In the genomic region with DNA sequence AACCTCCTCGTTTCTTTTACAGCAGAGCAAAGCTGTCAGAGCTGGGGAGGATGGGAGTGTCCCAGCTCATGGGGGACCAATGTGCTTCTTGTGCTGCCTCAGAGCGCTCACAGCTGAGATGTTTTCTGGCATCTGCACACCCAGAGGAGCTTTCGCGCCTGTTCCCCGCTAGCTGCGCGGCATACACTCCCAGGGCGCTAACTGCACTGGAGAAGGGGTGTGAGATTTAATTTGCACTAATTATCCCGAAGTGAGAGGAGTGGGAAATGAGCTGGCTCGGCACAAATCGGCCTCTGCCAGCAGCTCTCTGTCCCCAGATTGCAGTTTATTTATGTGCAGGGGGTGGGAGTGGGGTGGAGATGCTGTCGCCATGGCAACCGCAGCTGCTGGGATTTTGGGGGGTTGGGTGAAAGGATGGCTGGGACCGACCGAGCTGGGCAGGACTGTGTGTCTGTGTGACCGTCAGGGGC, we compare ENCODE assay signal across 9 mouse cellular contexts. TPM values are rescaled to one million over a fixed set of nuclear protein-coding genes. Genes with fewer than 3 reads are reported as not detected.
A peak's percentile ranks its signal among the peaks of the same experiment; 100 is the strongest.
DNase-seq lines count a peak whose midpoint lies in the region; ATAC-seq lines count a peak whose summit lies in the region.
"Had no signal": no experiment of that assay in that cellular context is flagged by ENCODE, and none has a peak within 500 bp of the region (broad histone marks: within the 10 kb centered on the region; RNA-seq: fewer than 3 reads in every experiment).

No protein-coding gene starts in this region.

- 0 out of 2 replicates have a peak, but pooled peaks cover 2% of the 10 kb centered on the region for H3K4me1 ChIP-seq in embryonic facial prominence, embryonic 11.5 days (ENCODE audit: control insufficient read depth, insufficient read depth, low read length)
- peaks cover 3% of the 10 kb centered on the region for H3K4me1 ChIP-seq in heart, embryonic 12.5 days (replicated peaks)
- H3K4me1 ChIP-seq in midbrain, embryonic 16.5 days (ENCODE audit: control insufficient read depth, insufficient read depth, low read length), result peaks cover 21% of the 10 kb centered on the region

- peaks cover 6% of the 10 kb centered on the region for H3K27me3 ChIP-seq in embryonic facial prominence, embryonic 11.5 days (ENCODE audit: control insufficient read depth, insufficient read depth, low read length)
- peaks cover 63% of the 10 kb centered on the region for H3K27me3 ChIP-seq in heart, embryonic 12.5 days (replicated peaks)
- H3K27me3 ChIP-seq in midbrain, embryonic 16.5 days (ENCODE audit: control insufficient read depth, insufficient read depth, low read depth, low read length), result no peaks in the 10 kb centered on the region

- peak; percentile 87 for DNase-seq in brain, embryonic 18.5 days (ENCODE audit: low read depth, low spot score)
- DNase-seq in embryonic facial prominence, embryonic 11.5 days (ENCODE audit: low spot score), result peak; percentile 34
- DNase-seq in layer of hippocampus, postnatal 14 days (ENCODE audit: low spot score in 2 of 2), result peak; percentile 77 to 88
- DNase-seq in cerebellum, adult 9-11 months, result no peak
- DNase-seq in liver, result no peak

- H3K27ac ChIP-seq in embryonic facial prominence, embryonic 11.5 days (replicated peaks; ENCODE audit: low read depth, low read length), result no peak overlapping the region
- no peak overlapping the region for H3K27ac ChIP-seq in heart, embryonic 12.5 days (ENCODE audit: poor library complexity, severe bottlenecking)
- peak overlapping the region; percentile 85 for H3K27ac ChIP-seq in midbrain, embryonic 16.5 days (ENCODE audit: low read length)

- no peak overlapping the region for H3K9ac ChIP-seq in embryonic facial prominence, embryonic 11.5 days (replicated peaks; ENCODE audit: low read length)
- H3K9ac ChIP-seq in heart, embryonic 12.5 days, result no peak overlapping the region
- peak overlapping the region; percentile 53; the same call in 1 of the 2 replicates for H3K9ac ChIP-seq in midbrain, embryonic 16.5 days (ENCODE audit: low read depth, low read length)
- H3K9ac ChIP-seq: limb, embryonic 15.5 days had no signal

- H3K9me3 ChIP-seq in embryonic facial prominence, embryonic 11.5 days (replicated peaks; ENCODE audit: control insufficient read depth, low read length), result no peaks in the 10 kb centered on the region
- H3K9me3 ChIP-seq in heart, embryonic 12.5 days (replicated peaks), result peaks cover 3% of the 10 kb centered on the region; the same call in 1 of the 2 replicates
- no peaks in the 10 kb centered on the region for H3K9me3 ChIP-seq in midbrain, embryonic 16.5 days (replicated peaks; ENCODE audit: control insufficient read depth, low read length, poor library complexity, severe bottlenecking)
- H3K9me3 ChIP-seq: limb, embryonic 15.5 days had no signal

- 2% methylated on average over 16 of the region's 16 CpGs for WGBS in embryonic facial prominence, embryonic 11.5 days
- 3% methylated on average over 16 of the region's 16 CpGs for WGBS in heart, embryonic 12.5 days
- 2% methylated on average over 16 of the region's 16 CpGs for WGBS in midbrain, embryonic 16.5 days

- peak; percentile 70; the same call in 1 of the 2 replicates for ATAC-seq in embryonic facial prominence, embryonic 11.5 days (replicated peaks; ENCODE audit: insufficient number of reproducible peaks, low FRiP score, low TSS enrichment, low read depth)
- ATAC-seq in heart, embryonic 12.5 days (ENCODE audit: insufficient number of reproducible peaks, low FRiP score), result no peak
- peak; percentile 84 for ATAC-seq in midbrain, embryonic 16.5 days
- ATAC-seq in monocyte, adult 5-6 weeks (replicated peaks; ENCODE audit: insufficient number of reproducible peaks, low FRiP score, low TSS enrichment, poor library complexity, severe bottlenecking), result no peak

- no peak overlapping the region for H3K4me3 ChIP-seq in embryonic facial prominence, embryonic 11.5 days (ENCODE audit: low read depth, low read length)
- H3K4me3 ChIP-seq in heart, embryonic 12.5 days, result no peak overlapping the region
- H3K4me3 ChIP-seq in midbrain, embryonic 16.5 days (ENCODE audit: low read depth, low read length), result peak overlapping the region; percentile 21
- H3K4me3 ChIP-seq: limb, embryonic 15.5 days had no signal

- H3K36me3 ChIP-seq in embryonic facial prominence, embryonic 11.5 days (replicated peaks; ENCODE audit: control insufficient read depth, insufficient read depth, low read depth, low read length), result no peaks in the 10 kb centered on the region
- H3K36me3 ChIP-seq in heart, embryonic 12.5 days, result no peaks in the 10 kb centered on the region
- H3K36me3 ChIP-seq in midbrain, embryonic 16.5 days (ENCODE audit: control insufficient read depth, insufficient read depth, low read length), result no peaks in the 10 kb centered on the region
- H3K36me3 ChIP-seq: limb, embryonic 15.5 days had no signal

- H3K4me2 ChIP-seq in embryonic facial prominence, embryonic 11.5 days (ENCODE audit: low read depth, low read length), result peak overlapping the region; percentile 10; the same call in 1 of the 2 replicates
- H3K4me2 ChIP-seq in heart, embryonic 12.5 days, result 0 out of 2 replicates have a peak overlapping the region, but pooled peaks have one; percentile 10
- H3K4me2 ChIP-seq in midbrain, embryonic 16.5 days (ENCODE audit: low read length), result peak overlapping the region; percentile 47
- H3K4me2 ChIP-seq: limb, embryonic 15.5 days had no signal

RNA-seq across cellular contexts. Expression of a gene that starts 50.6 kb away (rescaled TPM):
- 2.4 and 2.7 TPM in 2 replicates for polyA plus RNA-seq in embryonic facial prominence, embryonic 11.5 days (2014; fragmentation: Nextera tagmentation; extraction: Ambion mirVana)
- 1.1 and 1.4 TPM in 2 replicates for polyA plus RNA-seq in heart, embryonic 12.5 days (2016; fragmentation: Nextera tagmentation; extraction: Ambion mirVana)
- 100 to 1,000 TPM; 211 to 242 TPM for total RNA-seq in layer of hippocampus, postnatal 14 days (2021)
- 18.2 and 18.7 TPM in 2 replicates for polyA plus RNA-seq in midbrain, embryonic 16.5 days (2015; fragmentation: Nextera tagmentation; extraction: Ambion mirVana)
- total RNA-seq in monocyte, adult 5-6 weeks (2017), result 10.8 to 19.2 TPM (median 11.3 TPM) in 3 replicates

Comparison
In these comparisons a context has a peak if more than half of its experiments do, and no peak if none do; other contexts are left out.
1. DNase-seq: peak in brain, embryonic 18.5 days (single experiment), embryonic facial prominence, embryonic 11.5 days (single experiment) and layer of hippocampus, postnatal 14 days (2 of 2); none in cerebellum, adult 9-11 months (single experiment) and liver (single experiment).
2. ATAC-seq: peak in embryonic facial prominence, embryonic 11.5 days (single experiment) and midbrain, embryonic 16.5 days (single experiment); none in heart, embryonic 12.5 days (single experiment) and monocyte, adult 5-6 weeks (single experiment).
3. Peak in every context shown above with its lines, with median percentiles within 50 percentile points of each other: H3K4me2 ChIP-seq.